Mouse (Mus musculus): Measurements from ENCODE around the gene Trim72. TPM values are rescaled to one million over a fixed set of nuclear protein-coding genes. Genes with fewer than 3 reads are reported as not detected.
A peak's percentile ranks its signal among the peaks of the same experiment; 100 is the strongest.

The Trim72 gene
- polyA plus RNA-seq, 1 experiment: 2.1 TPM

DNA sequence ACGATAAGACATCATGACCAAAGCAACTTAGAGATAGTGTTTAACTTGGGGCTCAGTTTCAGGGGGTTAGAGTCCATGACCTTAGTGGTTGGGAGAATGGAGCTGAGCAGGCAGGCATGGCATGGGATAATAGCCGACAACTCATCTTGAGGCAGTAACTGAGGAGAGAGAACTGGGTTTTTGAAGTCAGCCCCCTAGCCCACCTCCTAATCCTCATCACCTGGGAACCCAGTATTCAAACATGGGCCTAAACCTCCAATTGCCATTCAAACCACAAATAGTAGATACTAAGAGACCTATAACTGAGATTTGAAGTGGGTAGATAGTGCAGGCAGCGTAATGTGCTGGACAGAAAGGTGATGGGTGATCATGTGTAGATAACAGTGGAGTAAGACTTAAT is 23.1 kb upstream of the Trim72 start:
- H3K4me3 ChIP-seq (replicated peaks; ENCODE audit: insufficient read depth, low read depth, low read length): no peak overlapping the region
- TF ChIP-seq POLR2A (IDR thresholded peaks at IDR 0.05; ENCODE audit: borderline replicate concordance, insufficient read depth, low read length) (no peak), CTCF (IDR thresholded peaks at IDR 0.05; ENCODE audit: borderline replicate concordance, insufficient read depth, low read depth, low read length) (no peak)
- H3K27ac ChIP-seq (ENCODE audit: insufficient read depth, low read length): no peak overlapping the region
- DNase-seq: no peak
- WGBS: 89% methylated on average over 3 of the region's 3 CpGs
- no peaks in the 10 kb centered on the region for H3K4me1 ChIP-seq (ENCODE audit: control insufficient read depth, insufficient read depth, low read length)
- no peaks in the 10 kb centered on the region for H3K27me3 ChIP-seq (ENCODE audit: control insufficient read depth, insufficient read depth, low read length)

DNA sequence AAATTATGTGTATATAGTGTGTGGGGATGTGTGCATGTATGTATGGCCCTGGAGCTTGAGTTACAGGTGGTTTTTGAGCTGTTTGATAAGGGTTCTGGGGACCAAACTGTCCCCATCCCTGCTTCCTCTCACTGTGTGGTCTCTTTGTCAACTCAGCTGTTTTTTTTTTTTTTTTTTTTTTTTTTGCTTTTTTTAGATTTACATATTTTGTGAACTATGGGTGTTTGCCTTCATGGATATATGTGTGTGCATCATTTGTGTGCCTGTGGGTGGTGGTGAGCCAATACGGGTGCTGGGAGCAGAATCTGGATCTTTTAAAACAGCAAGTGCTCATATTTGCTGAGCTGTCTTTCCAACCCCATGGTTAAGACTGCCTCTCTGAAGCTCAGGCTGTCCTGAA is 14.8 kb upstream of the Trim72 start:
- H3K27me3 ChIP-seq (ENCODE audit: control insufficient read depth, insufficient read depth, low read length): no peaks in the 10 kb centered on the region
- no peak overlapping the region for H3K27ac ChIP-seq (ENCODE audit: insufficient read depth, low read length)
- no peak overlapping the region for H3K4me3 ChIP-seq (replicated peaks; ENCODE audit: insufficient read depth, low read depth, low read length)
- DNase-seq: no peak
- peaks cover 3% of the 10 kb centered on the region; the same call in 1 of the 2 replicates for H3K4me1 ChIP-seq (ENCODE audit: control insufficient read depth, insufficient read depth, low read length)
- WGBS: 80% methylated on average over 1 of the region's 1 CpGs
- TF ChIP-seq CTCF (IDR thresholded peaks at IDR 0.05; ENCODE audit: borderline replicate concordance, insufficient read depth, low read depth, low read length): no peak
- no peak for TF ChIP-seq POLR2A (IDR thresholded peaks at IDR 0.05; ENCODE audit: borderline replicate concordance, insufficient read depth, low read length)

DNA sequence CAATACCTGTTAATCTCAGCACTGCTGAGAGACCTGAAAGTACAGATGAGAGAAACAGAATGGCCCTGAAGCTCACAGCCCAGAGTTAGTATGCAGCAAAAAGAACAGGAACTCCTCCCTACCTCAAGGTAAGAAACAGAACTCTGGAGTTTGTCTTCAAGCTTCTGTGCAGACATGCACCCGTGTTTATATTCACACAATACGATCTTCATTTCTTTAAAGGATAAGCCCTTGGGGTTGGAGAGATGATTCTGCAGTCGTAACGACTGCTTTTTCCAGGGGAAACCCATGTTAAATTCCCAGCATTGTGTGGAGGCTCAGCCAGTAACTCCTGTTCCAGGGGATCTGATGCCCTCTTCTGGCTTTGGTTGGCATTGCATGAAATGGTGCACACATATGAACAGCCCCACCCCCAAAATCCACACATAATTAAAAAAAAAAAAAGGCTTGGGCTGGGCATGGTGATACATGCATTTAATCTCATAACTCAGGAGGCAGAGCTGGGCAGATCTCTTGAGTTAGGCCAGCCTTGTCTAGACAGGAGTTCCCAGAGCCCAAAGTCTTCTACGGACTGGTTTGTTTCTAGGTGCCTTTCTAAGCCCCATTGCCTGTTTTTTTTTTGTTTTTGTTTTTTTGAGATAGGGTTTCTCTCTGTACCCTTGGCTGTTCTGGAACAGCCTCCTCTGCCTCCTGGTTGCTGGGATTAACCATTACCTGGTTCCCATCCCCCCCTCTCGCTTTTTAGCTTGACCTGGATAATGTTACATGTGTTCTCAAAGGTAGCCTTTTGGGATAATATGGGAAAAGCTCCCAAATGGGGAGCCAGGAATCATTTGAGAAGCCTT is 11.9 kb upstream of the Trim72 start:
- H3K4me3 ChIP-seq (replicated peaks; ENCODE audit: insufficient read depth, low read depth, low read length): no peak overlapping the region
- WGBS: 49% methylated on average over 6 of the region's 6 CpGs
- H3K27ac ChIP-seq (ENCODE audit: insufficient read depth, low read length): no peak overlapping the region
- TF ChIP-seq POLR2A (IDR thresholded peaks at IDR 0.05; ENCODE audit: borderline replicate concordance, insufficient read depth, low read length): no peak
- peak; percentile 61 for TF ChIP-seq CTCF (IDR thresholded peaks at IDR 0.05; ENCODE audit: borderline replicate concordance, insufficient read depth, low read depth, low read length)
- peaks cover 3% of the 10 kb centered on the region; the same call in 1 of the 2 replicates for H3K4me1 ChIP-seq (ENCODE audit: control insufficient read depth, insufficient read depth, low read length)
- peak; percentile 62 to 74 for DNase-seq
- H3K27me3 ChIP-seq (ENCODE audit: control insufficient read depth, insufficient read depth, low read length): no peaks in the 10 kb centered on the region

DNA sequence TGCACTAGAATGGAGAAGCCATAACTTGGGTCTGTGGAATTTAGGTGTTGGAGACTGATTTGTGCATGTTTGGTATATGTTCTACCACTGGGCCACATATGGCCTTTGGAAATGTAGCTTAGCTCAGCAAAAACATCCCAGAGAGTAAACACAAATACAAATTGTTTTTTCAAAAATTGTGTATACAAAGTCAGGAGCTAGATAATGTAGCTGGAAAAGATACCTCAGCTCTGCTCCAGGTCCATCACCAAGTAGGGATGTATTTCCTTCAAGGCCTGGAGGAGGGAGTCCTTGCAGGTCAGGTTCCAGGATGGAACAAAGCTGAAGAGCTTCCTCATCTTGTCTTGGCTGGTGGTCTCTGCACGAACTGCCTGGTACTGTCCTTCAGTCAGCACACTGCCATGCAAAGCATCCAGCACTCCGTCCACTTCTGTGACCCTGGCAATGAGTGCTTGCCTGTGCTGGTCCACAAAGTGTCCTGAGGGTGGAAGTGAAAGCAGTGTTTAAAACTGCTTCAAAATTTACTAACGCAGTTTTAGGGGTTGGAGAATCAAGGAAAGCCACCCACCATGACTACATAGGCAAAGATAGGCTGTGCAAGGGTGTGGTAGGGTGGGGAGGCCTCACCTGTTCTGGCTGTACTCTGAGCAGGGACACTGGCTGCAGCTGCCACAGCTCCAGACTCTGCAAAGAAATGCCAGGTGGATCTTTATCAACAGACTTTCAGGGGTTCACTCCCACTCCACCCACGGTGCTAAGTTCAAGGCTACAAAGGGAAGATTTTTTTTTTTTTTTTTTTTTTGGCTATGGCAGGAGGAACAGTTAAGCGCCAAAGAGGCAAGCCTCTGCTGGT is 11.0 kb upstream of the Trim72 start:
- DNase-seq: no peak
- Histone ChIP-seq H3K4me1 (ENCODE audit: control insufficient read depth, insufficient read depth, low read length) (peaks cover 3% of the 10 kb centered on the region; the same call in 1 of the 2 replicates), H3K27me3 (ENCODE audit: control insufficient read depth, insufficient read depth, low read length) (no peaks in the 10 kb centered on the region), H3K27ac (ENCODE audit: insufficient read depth, low read length) (no peak overlapping the region), H3K4me3 (replicated peaks; ENCODE audit: insufficient read depth, low read depth, low read length) (no peak overlapping the region)
- 42% methylated on average over 5 of the region's 5 CpGs for WGBS
- no peak for TF ChIP-seq POLR2A (IDR thresholded peaks at IDR 0.05; ENCODE audit: borderline replicate concordance, insufficient read depth, low read length)
- TF ChIP-seq CTCF (IDR thresholded peaks at IDR 0.05; ENCODE audit: borderline replicate concordance, insufficient read depth, low read depth, low read length): no peak

DNA sequence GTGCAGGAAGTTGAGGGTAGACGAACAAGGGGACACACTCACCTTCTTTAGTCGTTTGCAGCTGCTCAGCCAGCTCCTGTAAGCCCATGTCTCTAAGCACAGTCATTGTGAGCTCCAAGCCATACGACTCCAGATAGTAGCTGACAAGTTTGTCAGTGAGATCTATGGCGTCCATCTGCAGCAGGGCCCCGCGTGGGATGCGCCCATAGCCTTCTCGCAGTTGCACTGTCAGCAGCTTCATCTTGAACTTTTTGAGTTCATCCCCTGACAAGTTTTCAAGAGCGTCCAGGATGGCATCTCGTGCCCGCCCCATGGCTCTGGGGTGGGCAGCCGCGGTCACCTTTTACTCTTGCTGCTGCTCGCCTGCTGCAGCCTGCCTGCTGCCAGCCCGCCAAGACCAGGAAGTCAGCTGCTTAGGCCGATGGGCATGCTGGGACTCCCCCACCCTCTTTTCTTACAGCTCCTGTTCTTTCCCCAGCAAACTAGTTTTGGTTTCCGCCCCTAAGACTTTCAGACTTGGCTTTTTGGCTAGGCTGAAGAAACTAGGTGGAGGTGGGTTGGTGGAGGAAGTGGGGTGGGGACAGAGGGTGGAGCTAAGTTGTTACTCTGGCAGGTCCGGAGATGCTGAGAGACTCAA is 10.3 kb upstream of the Trim72 start, which contains the start of gene Pycard:
Gene Pycard, minus strand, starts transcription at position 527 of the 637 bp plus-strand sequence.
- H3K4me1 ChIP-seq (ENCODE audit: control insufficient read depth, insufficient read depth, low read length): peaks cover 3% of the 10 kb centered on the region; the same call in 1 of the 2 replicates
- H3K4me3 ChIP-seq (replicated peaks; ENCODE audit: insufficient read depth, low read depth, low read length): no peak within 1 kb of the TSS
- WGBS: 14% methylated on average over 18 of the region's 18 CpGs
- DNase-seq: peak in 1 of 2 experiments; percentile 20
- no peak for TF ChIP-seq CTCF (IDR thresholded peaks at IDR 0.05; ENCODE audit: borderline replicate concordance, insufficient read depth, low read depth, low read length)
- TF ChIP-seq POLR2A (IDR thresholded peaks at IDR 0.05; ENCODE audit: borderline replicate concordance, insufficient read depth, low read length): no peak
- no peaks in the 10 kb centered on the region for H3K27me3 ChIP-seq (ENCODE audit: control insufficient read depth, insufficient read depth, low read length)
- H3K27ac ChIP-seq (ENCODE audit: insufficient read depth, low read length): no peak within 1 kb of the TSS

DNA sequence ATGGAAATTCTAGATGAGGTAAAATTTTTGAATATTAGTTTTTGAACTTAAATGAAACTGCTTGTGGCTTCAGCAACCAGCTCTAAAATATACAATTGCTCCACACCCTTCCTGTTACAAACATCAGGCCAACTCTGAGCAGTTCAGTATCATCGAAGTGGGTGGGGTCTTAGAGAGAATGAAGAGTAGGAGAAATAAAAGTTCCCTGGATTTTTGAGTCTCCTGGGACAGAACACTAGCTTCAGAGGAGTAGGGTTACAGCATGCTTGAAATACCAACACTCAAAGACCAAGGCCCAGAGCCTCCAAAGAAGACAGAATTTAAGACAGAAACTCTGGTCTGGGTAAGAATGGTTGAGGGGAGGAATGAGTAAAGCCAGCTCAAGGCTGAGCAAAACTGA is 4.3 kb upstream of the Trim72 start:
- 87% methylated on average over 1 of the region's 1 CpGs for WGBS
- Histone ChIP-seq H3K27me3 (ENCODE audit: control insufficient read depth, insufficient read depth, low read length) (no peaks in the 10 kb centered on the region), H3K27ac (ENCODE audit: insufficient read depth, low read length) (no peak overlapping the region), H3K4me1 (ENCODE audit: control insufficient read depth, insufficient read depth, low read length) (peaks cover 19% of the 10 kb centered on the region), H3K4me3 (replicated peaks; ENCODE audit: insufficient read depth, low read depth, low read length) (no peak overlapping the region)
- no peak for DNase-seq
- TF ChIP-seq CTCF (IDR thresholded peaks at IDR 0.05; ENCODE audit: borderline replicate concordance, insufficient read depth, low read depth, low read length): no peak
- TF ChIP-seq POLR2A (IDR thresholded peaks at IDR 0.05; ENCODE audit: borderline replicate concordance, insufficient read depth, low read length): no peak

Data from cerebellum, adult 2 months (tissue).